Mouse (Mus musculus) kidney, postnatal 0 days (tissue): ENCODE measurements around the gene Catip. TPM values are rescaled to one million over a fixed set of nuclear protein-coding genes. Genes with fewer than 3 reads are reported as not detected.

ENCODE experiments used
- ATAC-seq: fragments of 200-750 bp; cut with Nextera tagmentation; replicated peaks from 2 replicates; pipeline ENCODE4 v1.8.0; 2017; ENCODE audit warnings: low read depth, moderate number of reproducible peaks, moderate TSS enrichment, moderate library complexity; ENCODE audit not compliant: low FRiP score
- DNase-seq: peaks from one replicate; pipeline ENCODE4 v3.0.0-alpha.2; 2016; ENCODE audit warnings: low spot score
- H3K27ac ChIP-seq: fragments of 300-500 bp; sonication (generic); 2 replicates; pipeline ENCODE4 v1.5.1; 2014; ENCODE audit warnings: mild to moderate bottlenecking
- H3K27me3 ChIP-seq: fragments of 300-500 bp; sonication (generic); 2 replicates; pipeline ENCODE4 v1.6.1; 2014; ENCODE audit warnings: low read length, mixed read lengths; ENCODE audit not compliant: insufficient read depth
- H3K36me3 ChIP-seq: fragments of 300-500 bp; sonication (generic); 2 replicates; pipeline ENCODE4 v1.6.1; 2014; ENCODE audit warnings: low read length, mixed read lengths; ENCODE audit not compliant: insufficient read depth
- H3K4me1 ChIP-seq: fragments of 300-500 bp; sonication (generic); replicated peaks from 2 replicates; pipeline ENCODE4 v1.6.1; 2014; ENCODE audit warnings: antibody characterized with exemption, low read length, mixed read lengths; ENCODE audit not compliant: insufficient read depth
- H3K4me2 ChIP-seq: fragments of 300-500 bp; sonication (generic); 2 replicates; pipeline ENCODE4 v1.6.1; 2014; ENCODE audit warnings: mild to moderate bottlenecking, low read length, moderate library complexity, mixed read lengths
- H3K4me3 ChIP-seq: fragments of 300-500 bp; sonication (generic); replicated peaks from 2 replicates; pipeline ENCODE4 v1.5.1; 2014; ENCODE audit warnings: low read depth, low read length
- H3K9ac ChIP-seq: fragments of 300-500 bp; sonication (generic); 2 replicates; pipeline ENCODE4 v1.6.1; 2014; ENCODE audit warnings: low read depth, low read length
- H3K9me3 ChIP-seq: fragments of 300-500 bp; sonication (generic); replicated peaks from 2 replicates; pipeline ENCODE4 v1.6.1; 2016; ENCODE audit warnings: low read length, inconsistent platforms, mixed read lengths
- CTCF ChIP-seq: IDR thresholded peaks from 2 replicates; pipeline ENCODE4 v1.5.1; 2016; ENCODE audit warnings: antibody characterized with exemption, low read depth, mild to moderate bottlenecking, moderate library complexity
- WGBS: fragments of 180-500 bp; shearing (Covaris S2); extraction: QIAGEN DNeasy Blood & Tissue Kit; methylation state at CpG from one replicate; pipeline ENCODE4 v1.1.7; 2014; 5-methylcytosine and 5-hydroxymethylcytosine counted together
- polyA plus RNA-seq: library from polyadenylated mRNA; unstranded; fragments of >200 nt; fragmentation: Nextera tagmentation; extraction: Ambion mirVana; gene quantifications from 2 replicates; pipeline ENCODE4 v1.2.1, GENCODE M21; 2015

Catip gene
- polyA plus RNA-seq, 1 experiment from 2014 or later = 0.75 TPM

GRCm38 (mm10) chr1:74341898-74342297, 20.0 kb upstream of the Catip start:
- ATAC-seq = no peak
- 73% methylated on average over 7 of the region's 7 CpGs for WGBS
- no peak for TF ChIP-seq CTCF

GRCm38 (mm10) chr1:74342308-74342707, 19.6 kb upstream of the Catip start:
- no peaks in the 10 kb centered on the region for H3K36me3 ChIP-seq
- 0 out of 2 replicates have a peak, but pooled peaks cover 17% of the 10 kb centered on the region for H3K4me1 ChIP-seq
- H3K9me3 ChIP-seq = no peaks in the 10 kb centered on the region
- WGBS = 81% methylated on average over 1 of the region's 1 CpGs
- no peak overlapping the region for H3K4me3 ChIP-seq
- TF ChIP-seq CTCF = no peak
- no peak for DNase-seq
- H3K27ac ChIP-seq = peak overlapping the region; percentile 79
- H3K9ac ChIP-seq = no peak overlapping the region
- ATAC-seq = no peak
- no peak overlapping the region for H3K4me2 ChIP-seq
- no peaks in the 10 kb centered on the region for H3K27me3 ChIP-seq

More at GRCm38 (mm10) chr1:74341898-74342297, 20.0 kb upstream of the Catip start:
- H3K27me3 ChIP-seq = no peaks in the 10 kb centered on the region
- H3K4me1 ChIP-seq = 0 out of 2 replicates have a peak, but pooled peaks cover 17% of the 10 kb centered on the region
- no peak overlapping the region for H3K9ac ChIP-seq
- H3K36me3 ChIP-seq = no peaks in the 10 kb centered on the region
- no peaks in the 10 kb centered on the region for H3K9me3 ChIP-seq
- no peak for DNase-seq
- no peak overlapping the region for H3K4me2 ChIP-seq
- no peak overlapping the region for H3K4me3 ChIP-seq
- no peak overlapping the region for H3K27ac ChIP-seq

- Histone ChIP-seq H3K27me3 (no peaks in the 10 kb centered on the region), H3K4me3 (no peak overlapping the region), H3K4me1 (0 out of 2 replicates have a peak, but pooled peaks cover 17% of the 10 kb centered on the region), H3K27ac (peak overlapping the region; percentile 79), H3K36me3 (no peaks in the 10 kb centered on the region), H3K9ac (no peak overlapping the region), H3K9me3 (no peaks in the 10 kb centered on the region), H3K4me2 (no peak overlapping the region)
- ATAC-seq (0 out of 2 replicates have a peak, but pooled peaks have one; percentile 34), DNase-seq (peak; percentile 35)
- 36% methylated on average over 5 of the region's 5 CpGs for WGBS
- no peak for TF ChIP-seq CTCF
Observed at GRCm38 (mm10) chr1:74343161-74343560, 18.7 kb upstream of the Catip start.

- no peak overlapping the region for H3K9ac ChIP-seq
- DNase-seq = no peak
- no peak for TF ChIP-seq CTCF
Observed at GRCm38 (mm10) chr1:74344163-74344916, 17.6 kb upstream of the Catip start.

GRCm38 (mm10) chr1:74351185-74351769, 10.6 kb upstream of the Catip start:
- Histone ChIP-seq H3K27ac (no peak overlapping the region), H3K4me3 (no peak overlapping the region), H3K4me2 (no peak overlapping the region), H3K9ac (no peak overlapping the region), H3K4me1 (no peaks in the 10 kb centered on the region), H3K36me3 (peaks cover 15% of the 10 kb centered on the region; the same call in 1 of the 2 replicates), H3K27me3 (no peaks in the 10 kb centered on the region), H3K9me3 (no peaks in the 10 kb centered on the region)
- no peak for TF ChIP-seq CTCF
- DNase-seq = no peak
- no peak for ATAC-seq
- 95% methylated on average over 13 of the region's 13 CpGs for WGBS

More at GRCm38 (mm10) chr1:74344163-74344916, 17.6 kb upstream of the Catip start:
- Histone ChIP-seq H3K9me3 (no peaks in the 10 kb centered on the region), H3K27ac (peak overlapping the region; percentile 79), H3K4me2 (no peak overlapping the region), H3K4me1 (0 out of 2 replicates have a peak, but pooled peaks cover 17% of the 10 kb centered on the region), H3K4me3 (no peak overlapping the region), H3K36me3 (no peaks in the 10 kb centered on the region), H3K27me3 (no peaks in the 10 kb centered on the region)
- 74% methylated on average over 11 of the region's 11 CpGs for WGBS
- no peak for ATAC-seq

- no peak for TF ChIP-seq CTCF
- H3K27ac ChIP-seq = no peak overlapping the region
- H3K4me1 ChIP-seq = no peaks in the 10 kb centered on the region
- no peak for DNase-seq
- no peak for ATAC-seq
- H3K4me3 ChIP-seq = no peak overlapping the region
- no peak overlapping the region for H3K9ac ChIP-seq
- no peak overlapping the region for H3K4me2 ChIP-seq
- WGBS = 78% methylated on average over 5 of the region's 5 CpGs
- H3K9me3 ChIP-seq = no peaks in the 10 kb centered on the region
- H3K36me3 ChIP-seq = peaks cover 15% of the 10 kb centered on the region; the same call in 1 of the 2 replicates
- no peaks in the 10 kb centered on the region for H3K27me3 ChIP-seq
Observed at GRCm38 (mm10) chr1:74352532-74353096, 9.3 kb upstream of the Catip start.
